Mouse (Mus musculus): Measurements from ENCODE around the gene Agpat1.
A peak's percentile ranks its signal among the peaks of the same experiment; 100 is the strongest.

The Agpat1 gene

DNA sequence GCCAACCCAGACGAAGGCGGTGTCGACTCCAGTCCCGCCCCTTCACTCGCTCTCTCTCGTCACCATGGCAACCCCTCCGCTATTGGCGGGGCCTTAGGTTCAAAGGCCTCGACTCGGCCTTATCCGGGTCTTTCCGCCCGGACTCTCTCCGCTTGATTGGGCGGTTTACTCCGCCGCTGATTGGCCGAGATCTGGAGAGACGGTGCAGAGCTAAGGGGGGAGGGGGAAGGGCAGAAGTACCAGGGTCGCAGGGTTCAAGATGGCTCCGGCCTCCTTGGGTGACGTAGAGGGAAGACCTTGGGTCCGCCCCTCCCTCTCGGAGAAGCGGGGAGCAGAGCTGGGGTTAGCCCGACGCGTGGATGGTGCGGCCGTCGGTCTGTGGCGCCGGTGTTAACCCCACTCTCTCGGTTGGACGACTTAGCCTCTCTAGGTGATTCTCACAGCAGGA, at the start of gene Agpat1:
TSS of gene Agpat1 (plus strand) at position 202 of the 448 bp plus-strand sequence.
- peak; percentile 98 for DNase-seq (ENCODE audit: low read depth, low spot score)

DNA sequence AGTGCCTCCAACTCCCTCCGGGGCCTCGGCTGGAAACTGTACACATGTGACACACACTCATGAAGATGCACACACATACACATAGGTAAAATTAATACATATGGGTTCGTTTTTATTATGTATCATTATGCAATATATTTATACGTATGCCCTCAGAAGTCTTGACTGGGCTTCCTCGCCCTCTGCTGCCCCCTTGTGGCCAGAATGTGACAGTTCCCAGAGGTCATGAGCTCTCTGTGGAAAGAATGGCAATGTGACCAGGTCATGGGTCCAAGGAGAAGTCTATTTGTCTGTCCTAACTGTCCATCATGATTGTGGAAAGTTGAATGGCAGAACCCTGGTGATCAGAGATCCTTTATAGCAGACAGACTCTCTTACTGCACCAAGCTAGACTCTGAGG, 48.6 kb upstream of the Agpat1 start:
- DNase-seq (ENCODE audit: low read depth, low spot score), result peak; percentile 59

DNA sequence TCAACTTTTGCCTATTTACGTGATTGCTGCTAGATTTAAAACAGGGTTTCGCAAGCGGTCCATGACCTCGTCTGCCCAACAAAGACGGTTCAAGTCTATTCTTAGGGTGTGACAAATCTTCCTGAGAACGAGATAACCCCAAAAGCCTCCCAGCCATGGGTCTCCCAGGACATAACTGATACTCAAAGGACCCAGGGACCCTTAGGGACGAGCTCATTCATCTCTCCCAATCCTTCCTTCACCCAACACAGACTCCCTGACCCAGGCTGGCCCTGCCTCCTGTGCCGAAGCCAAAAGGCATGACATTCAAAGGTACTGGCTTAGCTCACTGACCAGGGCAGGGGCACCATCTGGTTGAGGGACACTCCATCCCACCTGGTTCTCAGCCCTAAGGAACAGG, 47.7 kb upstream of the Agpat1 start:
- DNase-seq (ENCODE audit: low read depth, low spot score), result no peak

DNA sequence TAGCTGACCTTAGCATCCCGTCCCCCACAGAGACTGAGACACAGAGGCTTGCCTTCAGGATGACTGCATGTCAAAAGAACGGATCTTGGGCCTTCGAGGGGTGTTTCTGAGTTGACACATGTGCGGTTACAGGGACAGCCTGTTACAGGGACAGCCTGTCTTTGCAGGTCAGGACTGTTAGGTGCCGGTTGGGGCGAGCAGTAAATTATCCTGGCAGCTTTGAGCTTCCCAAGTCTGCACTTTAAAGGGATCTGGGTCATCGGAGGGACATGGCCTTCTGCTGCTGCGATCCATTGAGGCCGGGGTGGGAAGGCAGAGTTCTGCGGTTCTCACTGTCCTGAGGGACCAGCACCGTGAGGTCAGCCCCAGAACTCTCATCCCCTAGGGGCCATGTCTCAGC, 46.7 kb upstream of the Agpat1 start:
- DNase-seq (ENCODE audit: low read depth, low spot score), result no peak

DNA sequence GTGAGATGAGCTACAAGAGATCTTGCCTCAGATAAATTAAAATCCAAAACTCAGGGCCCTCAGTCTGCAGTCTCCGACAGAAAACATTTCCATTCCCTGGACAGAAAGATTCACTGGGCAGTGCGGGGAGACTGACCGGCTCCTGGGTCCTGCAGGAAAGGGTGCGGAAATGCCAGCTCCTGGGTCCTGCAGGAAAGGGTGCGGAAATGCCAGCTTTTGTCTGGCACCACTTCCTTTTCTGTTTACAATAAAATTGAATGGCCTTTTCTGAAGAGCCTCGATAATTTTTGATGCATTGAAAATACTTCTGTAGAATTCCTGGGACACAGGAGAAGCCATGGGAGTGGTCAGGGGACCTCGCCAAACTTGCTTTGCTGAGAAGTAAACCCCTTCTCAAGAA, 44.9 kb upstream of the Agpat1 start:
- DNase-seq (ENCODE audit: low read depth, low spot score), result no peak

DNA sequence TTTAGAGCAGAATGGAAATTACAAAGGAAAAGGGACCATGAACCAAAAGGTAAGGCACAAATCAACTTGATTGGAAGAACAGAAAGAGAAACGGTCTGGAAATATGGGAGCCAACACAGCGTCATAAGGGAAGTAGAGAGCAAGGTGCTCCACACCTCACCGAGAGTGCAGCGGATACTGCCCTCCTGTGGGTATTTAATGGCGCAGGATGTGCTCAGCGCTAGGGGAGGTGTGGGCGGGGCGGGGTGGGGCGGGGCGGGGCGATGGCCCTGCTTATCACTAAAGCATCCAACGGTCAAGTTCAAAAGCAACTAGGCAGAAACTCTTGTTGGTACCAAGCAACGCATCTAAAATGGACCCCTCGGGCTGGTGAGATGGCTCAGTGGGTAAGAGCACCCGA, 44.2 kb upstream of the Agpat1 start:
- no peak for DNase-seq (ENCODE audit: low read depth, low spot score)

DNA sequence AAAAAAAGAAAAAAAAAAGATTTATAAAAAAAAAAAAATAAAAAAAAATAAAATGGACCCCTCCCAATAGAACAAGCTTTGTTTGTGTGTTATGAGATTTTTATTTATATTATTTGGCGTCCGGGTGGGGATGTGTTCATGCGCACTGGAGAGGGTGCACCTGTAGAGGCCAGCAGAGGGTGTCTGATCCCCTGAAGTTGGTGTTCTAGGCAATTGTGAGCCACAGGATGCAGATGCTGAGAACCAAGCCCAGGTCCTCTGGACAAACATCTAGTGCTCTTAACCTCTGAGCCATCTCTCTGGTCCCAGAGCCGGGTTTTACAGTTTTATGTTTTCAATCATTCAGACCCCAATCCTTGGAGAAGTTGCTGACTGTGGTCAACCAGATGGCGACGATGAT, 43.6 kb upstream of the Agpat1 start:
- no peak for DNase-seq (ENCODE audit: low read depth, low spot score)

DNA sequence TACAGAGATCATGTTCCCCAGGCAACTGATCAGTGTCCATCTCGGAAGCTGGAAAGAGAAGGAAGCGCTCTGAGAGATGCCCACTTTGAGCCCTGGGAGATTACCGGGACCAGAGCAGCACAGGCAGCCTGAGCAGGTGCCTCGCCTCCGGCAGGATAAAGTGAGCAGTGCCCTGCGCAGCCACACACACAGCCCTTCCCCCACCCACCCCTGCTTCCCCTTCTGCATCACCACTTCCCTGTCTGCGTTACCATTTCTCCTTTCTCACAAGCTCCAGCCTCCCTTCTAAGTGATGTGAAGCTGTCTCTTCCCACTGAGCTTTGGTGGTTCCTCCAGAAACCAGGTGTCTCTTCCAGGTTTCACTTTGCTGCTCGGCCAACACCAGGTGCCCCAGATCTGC, 42.9 kb upstream of the Agpat1 start:
- DNase-seq (ENCODE audit: low read depth, low spot score), result no peak

DNA sequence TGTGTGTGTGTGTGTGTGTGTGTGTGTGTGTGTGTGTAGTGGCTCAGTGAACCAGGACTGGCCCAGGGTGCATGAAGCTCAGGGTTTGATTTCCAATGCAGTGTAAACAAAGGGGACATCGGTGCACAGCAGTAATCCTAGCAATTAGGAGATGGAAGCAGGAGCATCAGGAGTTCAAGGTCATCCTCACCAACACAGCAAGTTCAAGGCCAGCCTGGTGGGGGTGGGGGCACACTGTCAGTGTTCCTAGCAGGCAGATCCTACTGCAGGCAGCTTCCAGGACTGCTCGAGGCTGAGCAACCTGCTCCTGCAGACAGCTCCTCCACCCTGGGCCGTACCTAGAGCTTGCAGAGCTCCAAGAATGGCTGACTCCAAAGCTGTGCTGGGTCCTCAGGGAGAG, 41.5 kb upstream of the Agpat1 start:
- no peak for DNase-seq (ENCODE audit: low read depth, low spot score)

DNA sequence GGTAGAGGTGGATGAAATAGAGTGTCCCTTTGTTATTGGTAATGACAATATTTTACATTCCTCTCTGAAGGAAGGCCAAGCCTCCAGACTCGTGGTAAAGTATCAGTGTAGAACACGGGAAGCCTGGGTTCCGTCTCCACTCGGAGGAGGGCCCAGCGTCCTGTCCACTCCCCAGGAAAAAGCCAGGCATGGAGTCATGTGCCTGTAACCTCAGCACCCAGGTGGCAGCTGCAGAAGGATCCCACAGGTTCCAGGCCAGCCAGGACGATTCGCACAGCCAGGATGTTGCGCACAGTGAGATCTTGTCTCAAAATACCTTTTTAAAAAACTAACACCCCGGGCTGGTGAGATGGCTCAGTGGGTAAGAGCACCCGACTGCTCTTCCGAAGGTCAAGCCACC, 40.7 kb upstream of the Agpat1 start:
- no peak for DNase-seq (ENCODE audit: low read depth, low spot score)

DNA sequence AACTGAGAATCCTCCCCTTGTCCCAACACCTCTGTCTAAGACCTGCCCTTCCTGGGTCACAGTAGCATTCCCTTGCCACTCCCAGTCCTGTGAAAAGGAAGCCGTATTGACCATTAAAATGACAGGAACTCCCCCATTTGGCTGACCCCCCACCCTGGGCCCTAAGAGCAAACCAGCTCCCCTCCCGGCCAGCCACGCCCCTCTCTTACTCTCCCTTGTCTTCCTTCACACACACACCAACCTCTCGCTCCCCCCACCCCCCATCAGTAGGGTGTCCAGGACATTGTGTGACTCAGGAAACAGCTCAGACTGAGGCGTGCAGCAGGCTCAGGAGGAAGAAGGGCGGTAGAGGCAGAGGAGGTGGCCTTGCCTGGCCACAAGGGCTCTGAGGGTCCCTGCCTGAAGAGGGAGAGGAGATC, 40.0 kb upstream of the Agpat1 start, which contains the start of gene Notch4:
TSS of gene Notch4 (plus strand) at position 266 of the 419 bp plus-strand sequence.
- no peak for DNase-seq (ENCODE audit: low read depth, low spot score)

DNA sequence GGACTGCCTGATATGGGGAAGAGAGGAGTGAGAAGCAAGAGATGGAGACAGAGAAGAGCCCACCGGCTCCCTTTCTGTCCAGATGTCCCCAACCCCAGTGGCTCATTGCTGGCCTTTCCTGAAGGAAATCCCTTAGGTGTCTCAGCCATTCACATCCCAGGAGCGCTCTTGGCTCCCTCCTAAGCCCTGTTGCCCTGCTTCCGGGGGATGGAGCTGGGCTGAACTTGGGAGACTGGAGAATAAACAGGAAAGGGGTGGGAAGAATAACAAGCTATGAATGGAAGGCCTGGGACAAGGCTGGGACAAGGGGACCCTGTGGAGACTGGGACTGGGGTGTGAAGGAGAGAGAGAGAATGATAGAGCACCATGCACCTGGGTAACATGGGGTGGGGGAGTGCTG, 39.3 kb upstream of the Agpat1 start:
- DNase-seq (ENCODE audit: low read depth, low spot score), result no peak

DNA sequence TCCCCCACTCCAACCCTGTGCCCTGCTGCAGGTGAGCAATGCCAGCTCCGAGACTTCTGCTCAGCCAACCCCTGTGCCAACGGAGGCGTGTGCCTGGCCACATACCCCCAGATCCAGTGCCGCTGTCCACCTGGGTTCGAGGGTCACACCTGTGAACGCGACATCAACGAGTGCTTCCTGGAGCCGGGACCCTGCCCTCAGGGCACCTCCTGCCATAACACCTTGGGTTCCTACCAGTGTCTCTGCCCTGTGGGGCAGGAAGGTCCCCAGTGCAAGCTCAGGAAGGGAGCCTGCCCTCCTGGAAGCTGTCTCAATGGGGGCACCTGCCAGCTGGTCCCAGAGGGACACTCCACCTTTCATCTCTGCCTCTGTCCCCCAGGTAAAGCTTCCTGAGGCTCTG, 36.8 kb upstream of the Agpat1 start:
- no peak for DNase-seq (ENCODE audit: low read depth, low spot score)

DNA sequence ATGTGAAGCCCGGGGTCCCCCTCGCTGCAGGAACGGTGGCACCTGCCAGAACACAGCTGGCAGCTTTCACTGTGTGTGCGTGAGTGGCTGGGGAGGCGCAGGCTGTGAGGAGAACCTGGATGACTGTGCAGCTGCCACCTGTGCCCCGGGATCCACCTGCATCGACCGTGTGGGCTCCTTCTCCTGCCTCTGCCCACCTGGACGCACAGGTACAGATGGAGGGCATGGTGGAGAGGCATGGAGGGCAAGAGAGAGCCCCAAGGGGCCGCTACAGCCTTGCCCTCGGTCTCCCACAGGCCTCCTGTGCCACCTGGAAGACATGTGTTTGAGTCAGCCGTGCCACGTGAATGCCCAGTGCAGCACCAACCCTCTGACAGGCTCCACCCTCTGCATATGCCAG, 35.6 kb upstream of the Agpat1 start:
- DNase-seq (ENCODE audit: low read depth, low spot score), result no peak

DNA sequence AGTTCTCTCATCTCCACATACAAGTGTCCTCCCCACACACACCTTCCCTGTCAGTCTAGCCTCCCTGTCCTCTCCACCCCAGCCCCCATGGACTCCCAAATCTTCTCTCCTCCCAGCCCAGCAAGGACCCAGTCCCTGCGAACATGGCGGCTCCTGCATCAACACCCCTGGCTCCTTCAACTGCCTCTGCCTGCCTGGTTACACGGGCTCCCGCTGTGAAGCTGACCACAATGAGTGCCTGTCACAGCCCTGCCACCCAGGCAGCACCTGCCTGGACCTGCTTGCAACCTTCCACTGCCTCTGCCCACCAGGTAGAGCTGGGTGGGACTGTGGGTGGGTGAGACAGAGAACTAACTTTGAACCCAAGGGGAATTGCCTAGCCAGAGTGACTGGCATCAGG, 34.1 kb upstream of the Agpat1 start:
- DNase-seq (ENCODE audit: low read depth, low spot score), result no peak

DNA sequence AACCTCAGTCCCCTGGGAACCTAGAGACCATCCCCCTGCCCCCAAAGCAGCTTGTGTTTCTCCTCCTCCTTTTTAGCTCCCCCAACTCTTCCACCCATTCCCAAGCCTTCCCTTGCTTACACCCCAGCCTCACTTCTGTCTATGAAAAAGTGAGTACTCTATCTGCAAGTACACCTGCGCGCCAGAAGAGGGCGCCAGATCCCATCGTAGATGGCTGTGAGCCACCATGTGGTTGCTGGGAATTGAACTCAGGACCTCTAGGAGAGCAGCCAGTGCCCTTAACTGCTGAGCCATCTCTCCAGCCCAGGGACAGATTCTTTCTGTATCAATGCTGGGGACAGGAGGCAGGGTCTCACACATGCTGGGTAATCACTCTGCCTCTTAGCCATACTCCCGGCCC, 32.2 kb upstream of the Agpat1 start:
- DNase-seq (ENCODE audit: low read depth, low spot score), result no peak

DNA sequence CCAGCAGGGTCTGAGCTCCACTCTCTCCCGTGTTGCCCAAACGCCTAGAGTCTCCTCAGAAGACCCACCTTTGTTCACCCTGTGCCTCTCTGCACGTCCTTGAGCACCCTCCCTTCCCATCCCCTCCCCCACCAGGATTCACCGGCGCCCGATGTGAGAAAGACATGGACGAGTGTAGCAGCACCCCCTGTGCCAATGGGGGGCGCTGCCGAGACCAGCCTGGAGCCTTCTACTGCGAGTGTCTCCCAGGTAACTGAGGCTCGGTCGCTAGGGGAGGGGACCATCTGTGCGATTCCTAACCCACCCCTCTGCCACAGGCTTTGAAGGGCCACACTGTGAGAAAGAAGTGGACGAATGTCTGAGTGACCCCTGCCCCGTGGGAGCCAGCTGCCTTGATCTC, 31.7 kb upstream of the Agpat1 start:
- no peak for DNase-seq (ENCODE audit: low read depth, low spot score)

DNA sequence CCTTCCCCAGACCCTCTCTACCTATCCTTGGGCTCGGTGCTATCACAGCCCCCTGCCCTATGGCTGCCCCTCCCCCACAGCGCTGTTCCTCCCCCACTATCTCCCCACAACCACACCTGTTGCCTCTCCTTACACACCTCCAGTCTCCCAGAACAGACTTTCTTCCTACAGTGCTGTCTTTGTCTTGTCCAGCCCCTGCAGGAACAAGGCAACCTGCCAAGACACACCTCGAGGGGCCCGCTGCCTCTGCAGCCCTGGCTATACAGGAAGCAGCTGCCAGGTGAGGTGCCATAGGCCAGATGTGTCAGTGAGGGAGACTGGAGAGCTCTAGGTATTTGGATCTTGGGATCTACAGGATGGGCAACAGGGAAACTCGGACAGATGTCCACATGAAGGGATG, 27.5 kb upstream of the Agpat1 start:
- no peak for DNase-seq (ENCODE audit: low read depth, low spot score)

DNA sequence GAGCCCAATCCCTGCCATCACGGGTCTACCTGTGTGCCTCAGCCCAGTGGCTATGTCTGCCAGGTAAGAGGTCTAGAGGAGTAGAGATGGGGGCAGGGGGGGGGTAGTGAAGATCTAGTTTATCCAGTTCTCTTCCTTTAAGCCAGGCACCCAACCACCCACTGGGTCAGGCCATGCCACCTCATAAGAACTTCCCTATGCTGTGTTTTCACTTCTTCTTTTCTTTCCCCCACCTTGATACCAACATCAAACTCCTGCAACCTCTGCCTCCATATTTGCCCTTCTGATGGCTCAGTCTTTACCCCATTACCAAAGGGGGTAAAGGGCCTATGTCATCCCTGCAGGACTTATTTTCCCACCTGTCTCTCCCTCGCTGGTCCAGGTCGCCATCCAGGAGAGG, 26.0 kb upstream of the Agpat1 start:
- no peak for DNase-seq (ENCODE audit: low read depth, low spot score)

DNA sequence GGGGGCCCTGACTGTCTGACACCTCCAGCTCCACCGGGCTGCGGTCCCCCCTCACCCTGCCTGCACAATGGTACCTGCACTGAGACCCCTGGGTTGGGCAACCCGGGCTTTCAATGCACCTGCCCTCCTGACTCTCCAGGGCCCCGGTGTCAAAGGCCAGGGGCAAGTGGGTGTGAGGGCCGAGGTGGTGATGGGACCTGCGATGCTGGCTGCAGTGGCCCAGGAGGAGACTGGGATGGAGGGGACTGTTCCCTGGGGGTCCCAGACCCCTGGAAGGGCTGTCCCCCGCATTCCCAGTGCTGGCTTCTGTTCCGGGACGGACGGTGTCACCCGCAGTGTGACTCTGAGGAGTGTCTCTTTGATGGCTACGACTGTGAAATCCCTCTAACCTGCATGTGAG, 21.5 kb upstream of the Agpat1 start:
- DNase-seq (ENCODE audit: low read depth, low spot score), result no peak

DNA sequence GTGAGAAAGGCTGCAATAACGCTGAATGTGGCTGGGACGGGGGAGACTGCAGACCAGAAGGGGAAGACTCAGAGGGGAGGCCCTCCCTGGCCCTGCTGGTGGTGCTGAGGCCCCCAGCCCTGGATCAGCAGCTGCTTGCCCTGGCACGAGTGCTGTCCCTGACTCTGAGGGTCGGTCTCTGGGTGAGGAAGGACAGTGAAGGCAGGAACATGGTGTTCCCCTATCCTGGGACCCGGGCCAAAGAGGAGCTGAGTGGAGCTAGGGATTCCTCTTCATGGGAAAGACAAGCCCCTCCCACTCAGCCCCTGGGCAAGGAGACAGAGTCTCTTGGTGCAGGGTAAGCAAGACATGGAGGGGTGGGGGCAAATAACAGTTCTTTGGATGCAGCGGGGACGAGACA, 20.7 kb upstream of the Agpat1 start:
- DNase-seq (ENCODE audit: low read depth, low spot score), result no peak

DNA sequence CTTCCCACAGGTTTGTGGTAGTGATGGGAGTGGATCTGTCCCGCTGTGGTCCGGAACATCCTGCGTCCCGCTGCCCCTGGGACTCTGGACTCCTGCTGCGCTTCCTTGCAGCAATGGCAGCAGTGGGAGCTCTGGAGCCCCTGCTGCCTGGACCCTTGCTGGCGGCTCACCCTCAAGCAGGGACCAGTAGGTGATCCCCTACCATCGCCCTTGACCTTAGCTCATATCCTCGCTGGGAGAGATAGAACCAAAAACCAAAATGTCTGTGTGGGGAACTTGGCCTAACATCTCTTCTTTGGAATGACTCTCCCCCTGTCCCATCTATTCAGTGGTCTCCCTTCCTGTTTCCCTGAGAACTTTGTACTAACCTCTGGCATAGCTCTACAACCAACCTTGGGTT, 20.2 kb upstream of the Agpat1 start:
- DNase-seq (ENCODE audit: low read depth, low spot score), result no peak

DNA sequence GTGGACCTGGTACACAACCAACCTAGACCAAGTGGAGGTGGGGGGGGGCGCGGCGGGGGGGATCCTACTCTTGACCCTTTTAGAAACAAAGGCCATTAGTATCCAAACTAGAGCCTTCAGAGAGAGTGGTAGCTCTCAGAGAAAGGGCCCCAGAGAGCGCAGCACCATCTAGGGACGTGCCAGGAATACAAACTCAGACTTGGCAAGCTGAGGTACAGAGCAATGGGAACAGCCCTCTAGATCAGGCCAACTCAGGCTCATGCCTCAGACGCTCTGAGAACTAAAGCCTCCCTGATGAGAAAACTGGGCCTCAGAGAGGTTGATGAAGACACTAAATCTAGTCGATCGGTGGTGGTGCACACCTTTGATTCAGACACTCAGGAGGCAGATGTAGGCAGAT, 18.9 kb upstream of the Agpat1 start:
- no peak for DNase-seq (ENCODE audit: low read depth, low spot score)

DNA sequence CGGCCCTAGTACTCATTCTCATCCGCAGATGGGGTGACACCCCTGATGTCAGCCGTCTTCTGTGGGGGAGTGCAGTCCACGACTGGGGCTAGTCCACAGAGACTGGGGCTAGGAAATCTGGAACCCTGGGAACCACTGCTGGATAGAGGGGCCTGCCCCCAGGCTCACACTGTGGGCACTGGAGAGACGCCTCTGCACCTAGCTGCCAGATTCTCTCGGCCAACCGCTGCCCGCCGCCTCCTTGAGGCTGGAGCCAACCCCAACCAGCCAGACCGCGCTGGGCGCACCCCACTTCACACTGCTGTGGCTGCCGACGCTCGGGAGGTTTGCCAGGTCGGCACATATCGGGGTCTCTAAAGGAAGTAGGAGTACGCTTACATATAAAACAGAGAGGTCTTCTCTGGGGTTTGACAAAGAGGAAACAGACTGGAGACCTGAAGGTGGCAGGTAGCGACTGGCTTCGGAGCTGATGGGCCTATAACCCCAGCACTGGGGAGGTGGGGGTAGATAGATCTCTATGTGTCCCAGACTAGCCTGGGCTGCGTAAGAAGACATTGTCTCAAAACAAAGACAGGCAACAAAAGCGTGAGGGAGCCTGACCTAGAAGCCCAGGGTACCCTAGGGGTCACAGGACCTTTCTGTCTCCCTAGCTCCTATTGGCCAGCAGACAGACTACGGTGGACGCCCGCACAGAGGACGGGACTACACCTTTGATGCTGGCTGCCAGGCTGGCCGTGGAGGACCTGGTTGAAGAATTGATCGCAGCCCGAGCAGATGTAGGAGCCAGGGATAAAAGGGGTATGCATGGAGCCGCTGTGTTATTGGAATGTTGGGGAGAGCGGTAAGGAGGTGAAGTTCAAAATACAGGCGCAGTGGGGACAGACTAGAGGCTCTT, 17.9 kb upstream of the Agpat1 start:
- no peak for DNase-seq (ENCODE audit: low read depth, low spot score)
